Comparison of ENCODE assay signal across 10 mouse cellular contexts in the genomic region with DNA sequence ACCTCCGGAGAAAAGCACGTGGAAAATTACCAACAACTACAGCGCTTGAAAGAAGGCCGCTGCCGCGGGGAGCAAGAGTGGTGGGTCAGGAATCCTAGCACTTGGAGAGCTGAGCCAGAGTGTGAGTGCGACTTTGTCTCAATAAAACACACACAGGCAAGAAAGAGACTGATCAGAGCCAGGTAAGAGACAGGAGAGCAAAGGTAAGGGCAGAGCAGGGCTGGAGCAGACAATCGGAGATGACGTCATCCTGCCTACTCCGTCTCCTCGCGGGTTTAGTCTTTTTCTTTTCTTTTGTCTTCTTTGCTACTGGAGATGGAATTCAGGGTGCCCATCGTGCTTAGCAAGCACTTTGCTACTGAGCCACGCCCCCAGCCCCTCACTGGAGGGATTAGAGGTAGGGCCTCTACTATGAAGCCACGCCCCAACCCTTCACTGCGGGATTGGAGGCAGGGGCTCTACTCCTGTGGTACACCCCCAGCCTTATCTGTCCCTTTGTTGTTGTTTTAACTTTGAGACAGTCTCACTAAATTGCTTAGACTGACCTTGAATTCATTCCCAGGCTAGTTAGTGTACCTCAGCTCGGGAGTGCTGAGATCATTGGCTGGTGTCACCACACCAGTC. TPM values are rescaled to one million over a fixed set of nuclear protein-coding genes. Genes with fewer than 3 reads are reported as not detected.
A peak's percentile ranks its signal among the peaks of the same experiment; 100 is the strongest.
DNase-seq lines count a peak whose midpoint lies in the region; ATAC-seq and TF ChIP-seq lines count a peak whose summit lies in the region.
"Had no signal": no experiment of that assay in that cellular context is flagged by ENCODE, and none has a peak within 500 bp of the region (broad histone marks: within the 10 kb centered on the region; RNA-seq: fewer than 3 reads in every experiment).

No protein-coding gene starts in this region.

- no peak overlapping the region for H3K9ac ChIP-seq in hindbrain, embryonic 15.5 days
- no peak overlapping the region for H3K9ac ChIP-seq in midbrain, embryonic 12.5 days (replicated peaks)

- TF ChIP-seq CTCF in gastrocnemius, adult 2 months (IDR thresholded peaks at IDR 0.05), result no peak
- TF ChIP-seq CTCF in cerebellum, adult 2 months (IDR thresholded peaks at IDR 0.05; ENCODE audit: borderline replicate concordance, insufficient read depth, low read depth, low read length), result no peak

- H3K27me3 ChIP-seq in hindbrain, embryonic 15.5 days, result no peaks in the 10 kb centered on the region
- no peaks in the 10 kb centered on the region for H3K27me3 ChIP-seq in midbrain, embryonic 12.5 days
- no peaks in the 10 kb centered on the region for H3K27me3 ChIP-seq in cerebellum, adult 2 months (ENCODE audit: control insufficient read depth, insufficient read depth, low read length)

- peaks cover 5% of the 10 kb centered on the region; the same call in 1 of the 2 replicates for H3K4me1 ChIP-seq in hindbrain, embryonic 15.5 days (replicated peaks)
- peaks cover 14% of the 10 kb centered on the region for H3K4me1 ChIP-seq in midbrain, embryonic 12.5 days
- no peaks in the 10 kb centered on the region for H3K4me1 ChIP-seq in cerebellum, adult 2 months (ENCODE audit: control insufficient read depth, insufficient read depth, low read length)

- ATAC-seq in hindbrain, embryonic 15.5 days (ENCODE audit: low FRiP score, low read depth), result peak; percentile 56
- ATAC-seq in midbrain, embryonic 12.5 days (ENCODE audit: low FRiP score, low read depth), result no peak

- H3K36me3 ChIP-seq in hindbrain, embryonic 15.5 days, result no peaks in the 10 kb centered on the region
- H3K36me3 ChIP-seq in midbrain, embryonic 12.5 days, result no peaks in the 10 kb centered on the region

- DNase-seq in gastrocnemius, adult 2 months, result no peak
- no peak for DNase-seq in gastrocnemius, adult 18-20 months (ENCODE audit: low spot score)
- peak; percentile 57 for DNase-seq in WW6 (ENCODE audit: low read depth, low spot score)
- no peak for DNase-seq in right cerebral cortex, adult 2 months (ENCODE audit: low spot score in 2 of 2)
- no peak for DNase-seq in left cerebral cortex, postnatal 36 days (ENCODE audit: low spot score in 2 of 2)
- no peak for DNase-seq in cerebellum, adult 2 months

- peak overlapping the region; percentile 35 for H3K4me2 ChIP-seq in hindbrain, embryonic 15.5 days
- H3K4me2 ChIP-seq in midbrain, embryonic 12.5 days (replicated peaks), result peak overlapping the region; percentile 28

- no peak for TF ChIP-seq POLR2A in cerebellum, adult 2 months (IDR thresholded peaks at IDR 0.05; ENCODE audit: borderline replicate concordance, insufficient read depth, low read length)

- H3K27ac ChIP-seq in gastrocnemius, adult 2 months, result no peak overlapping the region
- H3K27ac ChIP-seq in hindbrain, embryonic 15.5 days (replicated peaks), result no peak overlapping the region
- no peak overlapping the region for H3K27ac ChIP-seq in midbrain, embryonic 12.5 days (replicated peaks)
- no peak overlapping the region for H3K27ac ChIP-seq in cerebellum, adult 2 months (ENCODE audit: insufficient read depth, low read length)

- peak overlapping the region; percentile 2; the same call in 1 of the 2 replicates for H3K4me3 ChIP-seq in gastrocnemius, adult 2 months
- H3K4me3 ChIP-seq in hindbrain, embryonic 15.5 days, result 0 out of 2 replicates have a peak overlapping the region, but pooled peaks have one; percentile 4
- H3K4me3 ChIP-seq in midbrain, embryonic 12.5 days, result 0 out of 2 replicates have a peak overlapping the region, but pooled peaks have one; percentile 4
- H3K4me3 ChIP-seq in cerebellum, adult 2 months (replicated peaks; ENCODE audit: insufficient read depth, low read depth, low read length), result no peak overlapping the region

- H3K9me3 ChIP-seq in hindbrain, embryonic 15.5 days, result no peaks in the 10 kb centered on the region
- no peaks in the 10 kb centered on the region for H3K9me3 ChIP-seq in midbrain, embryonic 12.5 days

- intact Hi-C loops in gastrocnemius, adult 2 months (cut with DNase I), result no loop called here
- intact Hi-C loops in left cerebral cortex, postnatal 36 days (cut with DNase I), result no loop called here

- 29% methylated on average over 17 of the region's 17 CpGs for WGBS in hindbrain, embryonic 15.5 days
- 29% methylated on average over 17 of the region's 17 CpGs for WGBS in midbrain, embryonic 12.5 days
- WGBS in cerebellum, adult 2 months, result 45% methylated on average over 17 of the region's 17 CpGs

RNA-seq across cellular contexts. Expression of gene Fut2, which starts 11.7 kb away (rescaled TPM):
- under 1 TPM; 0.14 to 0.28 TPM for total RNA-seq in gastrocnemius, adult 2 months (2021)
- total RNA-seq in gastrocnemius, adult 18-20 months (2021), result under 1 TPM in 1 of 2 experiments, not detected in 1; 0.11 TPM
- 0.05 and 0.32 TPM in 2 replicates for polyA plus RNA-seq in hindbrain, embryonic 15.5 days (2015; fragmentation: Nextera tagmentation; extraction: Ambion mirVana)
- 0.10 and 0.33 TPM in 2 replicates for polyA plus RNA-seq in midbrain, embryonic 12.5 days (2016; fragmentation: Nextera tagmentation; extraction: Ambion mirVana)
- under 1 TPM in 1 of 2 experiments, not detected in 1; 0.63 TPM for total RNA-seq in left cerebral cortex, postnatal 36 days (2021)
- 1.4 and 1.7 TPM in 2 replicates for polyA plus RNA-seq in cerebellum, adult 2 months (2012; rRNA removed)
- total RNA-seq: common myeloid progenitor, adult 5-6 weeks had no signal

RNA-seq across cellular contexts. Expression of gene Mamstr, which starts 14.8 kb away (rescaled TPM):
- 10 to 100 TPM; 18.7 to 44.9 TPM for total RNA-seq in gastrocnemius, adult 2 months (2021)
- 10 to 100 TPM; 17.6 to 18.7 TPM for total RNA-seq in gastrocnemius, adult 18-20 months (2021)
- 4.0 and 5.2 TPM in 2 replicates for polyA plus RNA-seq in hindbrain, embryonic 15.5 days (2015; fragmentation: Nextera tagmentation; extraction: Ambion mirVana)
- 2.3 and 2.7 TPM in 2 replicates for polyA plus RNA-seq in midbrain, embryonic 12.5 days (2016; fragmentation: Nextera tagmentation; extraction: Ambion mirVana)
- total RNA-seq in left cerebral cortex, postnatal 36 days (2021), result 1 to 10 TPM; 4.1 to 5.1 TPM
- polyA plus RNA-seq in cerebellum, adult 2 months (2012; rRNA removed), result 7.1 and 9.8 TPM in 2 replicates

RNA-seq across cellular contexts. Expression of gene Rasip1, which starts 27.2 kb away (rescaled TPM):
- total RNA-seq in gastrocnemius, adult 2 months (2021), result 1 to 10 TPM; 5.7 to 8.0 TPM
- total RNA-seq in gastrocnemius, adult 18-20 months (2021), result 1 to 10 TPM; 5.5 to 8.5 TPM
- polyA plus RNA-seq in hindbrain, embryonic 15.5 days (2015; fragmentation: Nextera tagmentation; extraction: Ambion mirVana), result 20.2 and 24.3 TPM in 2 replicates
- 10.7 and 11.6 TPM in 2 replicates for polyA plus RNA-seq in midbrain, embryonic 12.5 days (2016; fragmentation: Nextera tagmentation; extraction: Ambion mirVana)
- 1 to 10 TPM; 6.9 to 8.0 TPM for total RNA-seq in left cerebral cortex, postnatal 36 days (2021)
- 7.6 and 7.7 TPM in 2 replicates for polyA plus RNA-seq in cerebellum, adult 2 months (2012; rRNA removed)
- total RNA-seq: common myeloid progenitor, adult 5-6 weeks had no signal
- polyA plus RNA-seq: C2C12 had no signal

RNA-seq across cellular contexts. Expression of gene Ntn5, which starts 29.3 kb away (rescaled TPM):
- under 1 TPM; 0.20 to 0.50 TPM for total RNA-seq in gastrocnemius, adult 2 months (2021)
- under 1 TPM; 0.14 to 0.26 TPM for total RNA-seq in gastrocnemius, adult 18-20 months (2021)
- 1.4 and 1.6 TPM in 2 replicates for polyA plus RNA-seq in hindbrain, embryonic 15.5 days (2015; fragmentation: Nextera tagmentation; extraction: Ambion mirVana)
- polyA plus RNA-seq in midbrain, embryonic 12.5 days (2016; fragmentation: Nextera tagmentation; extraction: Ambion mirVana), result 0.31 TPM in 1 of 2 replicates, not detected in the other
- total RNA-seq in left cerebral cortex, postnatal 36 days (2021), result 1 to 10 TPM; 4.2 to 5.7 TPM
- 0.10 and 0.16 TPM in 2 replicates for polyA plus RNA-seq in cerebellum, adult 2 months (2012; rRNA removed)
- total RNA-seq: common myeloid progenitor, adult 5-6 weeks had no signal

RNA-seq across cellular contexts. Expression of gene Izumo1, which starts 32.9 kb away (rescaled TPM):
- total RNA-seq in gastrocnemius, adult 2 months (2021), result under 1 TPM in 1 of 2 experiments, not detected in 1; 0.20 TPM
- total RNA-seq in gastrocnemius, adult 18-20 months (2021), result not detected
- 0.08 and 0.09 TPM in 2 replicates for polyA plus RNA-seq in hindbrain, embryonic 15.5 days (2015; fragmentation: Nextera tagmentation; extraction: Ambion mirVana)
- 0.18 and 0.31 TPM in 2 replicates for polyA plus RNA-seq in midbrain, embryonic 12.5 days (2016; fragmentation: Nextera tagmentation; extraction: Ambion mirVana)
- not detected for total RNA-seq in left cerebral cortex, postnatal 36 days (2021)
- polyA plus RNA-seq in cerebellum, adult 2 months (2012; rRNA removed), result 0.08 and 0.18 TPM in 2 replicates
- polyA plus RNA-seq: C2C12 had no signal
